Mouse (Mus musculus) liver, postnatal 0 days (tissue): ENCODE measurements around the gene Ahsg. TPM values are rescaled to one million over a fixed set of nuclear protein-coding genes. Genes with fewer than 3 reads are reported as not detected.

Experiments used
- ATAC-seq: fragments of 200-750 bp; cut with Nextera tagmentation; 2 replicates; pipeline ENCODE4 v1.8.0; 2017; ENCODE audit warnings: mild to moderate bottlenecking, moderate library complexity
- DNase-seq: peaks from one replicate; pipeline ENCODE4 v3.0.0-alpha.2; 2016
- H3K27ac ChIP-seq: fragments of 300-500 bp; sonication (generic); 2 replicates; pipeline ENCODE4 v1.5.1; 2014; ENCODE audit warnings: antibody characterized with exemption, moderate library complexity, mild to moderate bottlenecking, low read depth
- H3K27me3 ChIP-seq: fragments of 300-500 bp; sonication (generic); 2 replicates; pipeline ENCODE4 v1.6.1; 2014; ENCODE audit warnings: low read length, control low read depth, mixed read lengths; ENCODE audit not compliant: insufficient read depth
- H3K36me3 ChIP-seq: fragments of 300-500 bp; sonication (generic); replicated peaks from 2 replicates; pipeline ENCODE4 v1.6.1; 2014; ENCODE audit warnings: mild to moderate bottlenecking, control low read depth, low read length, moderate library complexity, mixed read lengths; ENCODE audit not compliant: insufficient read depth
- H3K4me1 ChIP-seq: fragments of 300-500 bp; sonication (generic); 2 replicates; pipeline ENCODE4 v1.6.1; 2014; ENCODE audit warnings: antibody characterized with exemption, mild to moderate bottlenecking, control low read depth; ENCODE audit not compliant: insufficient read depth
- H3K4me2 ChIP-seq: fragments of 300-500 bp; sonication (generic); 2 replicates; pipeline ENCODE4 v1.6.1; 2014; ENCODE audit warnings: low read depth, mild to moderate bottlenecking, low read length, moderate library complexity, mixed read lengths
- H3K4me3 ChIP-seq: fragments of 300-500 bp; sonication (generic); 2 replicates; pipeline ENCODE4 v1.5.1; 2014; ENCODE audit warnings: low read depth, low read length
- H3K9ac ChIP-seq: fragments of 300-500 bp; sonication (generic); replicated peaks from 2 replicates; pipeline ENCODE4 v1.6.1; 2014; ENCODE audit warnings: mild to moderate bottlenecking, moderate library complexity
- H3K9me3 ChIP-seq: fragments of 300-500 bp; sonication (generic); 2 replicates; pipeline ENCODE4 v1.6.1; 2016; ENCODE audit warnings: mild to moderate bottlenecking, control low read depth, low read length, mixed read lengths
- CTCF ChIP-seq: sonication (generic); IDR thresholded peaks from 2 replicates; pipeline ENCODE4 v1.5.1; 2016; ENCODE audit warnings: antibody characterized with exemption, low read depth
- EP300 ChIP-seq: IDR thresholded peaks from 2 replicates; pipeline ENCODE4 v1.6.1; 2016; ENCODE audit warnings: antibody characterized with exemption, low read depth, mild to moderate bottlenecking
- WGBS: fragments of 180-500 bp; shearing (Covaris S2); extraction: QIAGEN DNeasy Blood & Tissue Kit; methylation state at CpG from one replicate; pipeline ENCODE4 v1.1.7; 2014; ENCODE audit not compliant: insufficient replicate concordance; 5-methylcytosine and 5-hydroxymethylcytosine counted together
- polyA plus RNA-seq: library from polyadenylated mRNA; unstranded; fragments of >200 nt; fragmentation: Nextera tagmentation; extraction: Ambion mirVana; gene quantifications from 2 replicates; pipeline ENCODE4 v1.2.1, GENCODE M21; 2015

Ahsg gene
- polyA plus RNA-seq, 1 experiment from 2014 or later, result 27,060 TPM

DNA sequence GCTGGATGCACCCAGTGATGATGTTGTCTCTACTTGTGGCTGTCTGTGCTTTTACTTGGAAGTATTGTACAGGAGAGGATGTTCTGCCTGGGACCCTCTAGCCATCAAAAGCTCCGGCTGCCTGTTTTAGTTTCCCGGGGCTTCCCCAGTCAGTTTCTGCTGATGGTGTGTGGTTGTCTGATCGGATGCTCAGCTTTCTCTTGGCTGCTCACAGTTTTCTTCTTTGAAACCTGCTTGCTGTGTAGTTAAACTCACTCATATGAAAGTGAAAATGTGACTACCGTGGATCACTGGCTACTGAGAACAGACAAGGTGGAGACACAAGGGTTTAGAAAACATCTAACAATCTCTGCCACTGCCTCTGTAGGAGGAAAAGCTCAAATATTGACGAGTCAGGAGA lies 7.6 kb upstream of the Ahsg start:
- no peaks in the 10 kb centered on the region for H3K27me3 ChIP-seq
- H3K27ac ChIP-seq, result peak overlapping the region; percentile 98
- no peak for TF ChIP-seq EP300
- no peak for TF ChIP-seq CTCF
- H3K9ac ChIP-seq, result no peak overlapping the region
- no peak for ATAC-seq
- H3K4me3 ChIP-seq, result no peak overlapping the region
- DNase-seq, result no peak
- no peak overlapping the region for H3K4me2 ChIP-seq
- H3K9me3 ChIP-seq, result no peaks in the 10 kb centered on the region
- H3K36me3 ChIP-seq, result no peaks in the 10 kb centered on the region
- peaks cover 36% of the 10 kb centered on the region for H3K4me1 ChIP-seq
- WGBS, result 63% methylated on average over 5 of the region's 5 CpGs

DNA sequence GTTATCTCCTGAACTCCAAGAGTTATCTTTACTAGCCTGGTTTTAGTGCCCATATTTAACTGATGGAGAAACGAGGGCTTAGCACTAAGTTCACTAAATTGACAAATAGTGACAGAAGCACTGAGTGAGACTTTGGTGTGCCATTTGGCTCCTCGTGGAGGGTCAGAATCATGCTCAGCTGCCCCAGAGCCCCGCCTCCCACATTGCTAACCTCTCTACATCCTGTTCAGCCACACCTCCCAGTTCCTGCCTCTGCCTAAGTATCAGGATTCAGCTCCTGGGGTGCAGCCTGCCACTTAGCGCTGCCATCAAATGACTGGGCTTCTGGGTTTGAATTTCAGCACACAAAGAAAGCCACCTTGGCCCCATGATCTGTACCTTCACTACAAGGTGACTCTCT lies 5.7 kb upstream of the Ahsg start:
- Histone ChIP-seq H3K4me3 (no peak overlapping the region), H3K9ac (0 out of 2 replicates have a peak overlapping the region, but pooled peaks have one; percentile 11), H3K27ac (peak overlapping the region; percentile 98), H3K4me2 (peak overlapping the region; percentile 22; the same call in 1 of the 2 replicates), H3K27me3 (no peaks in the 10 kb centered on the region), H3K4me1 (peaks cover 37% of the 10 kb centered on the region), H3K36me3 (no peaks in the 10 kb centered on the region), H3K9me3 (no peaks in the 10 kb centered on the region)
- ATAC-seq (peak; percentile 18; the same call in 1 of the 2 replicates), DNase-seq (peak; percentile 53)
- 20% methylated on average over 4 of the region's 4 CpGs for WGBS
- TF ChIP-seq EP300 (no peak), CTCF (no peak)

DNA sequence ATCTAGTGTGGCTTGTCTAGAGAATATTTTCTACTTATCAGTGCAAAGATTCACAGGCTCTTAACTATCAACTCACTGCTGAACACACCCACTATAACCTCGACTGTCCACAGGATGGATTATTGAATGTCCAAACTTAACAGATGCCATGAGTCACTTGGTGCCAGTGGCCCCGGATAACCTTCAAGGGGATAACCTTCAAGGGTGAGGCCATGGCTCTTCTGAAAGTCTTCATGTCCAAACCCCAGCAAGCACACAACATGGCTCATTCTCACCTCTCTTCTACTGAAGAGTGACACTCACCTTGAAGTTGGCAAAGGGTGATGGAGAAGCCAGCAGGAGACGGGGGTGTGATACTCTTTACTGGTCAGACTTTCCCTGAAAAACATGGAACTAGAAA lies 4.4 kb upstream of the Ahsg start:
- no peak overlapping the region for H3K4me3 ChIP-seq
- ATAC-seq, result peak; percentile 52
- TF ChIP-seq EP300 (no peak), CTCF (no peak)
- H3K4me1 ChIP-seq, result peaks cover 38% of the 10 kb centered on the region
- no peaks in the 10 kb centered on the region for H3K36me3 ChIP-seq
- H3K27ac ChIP-seq, result peak overlapping the region; percentile 98
- DNase-seq, result peak; percentile 37
- WGBS, result 46% methylated on average over 3 of the region's 3 CpGs
- peak overlapping the region; percentile 38 for H3K4me2 ChIP-seq
- H3K9me3 ChIP-seq, result no peaks in the 10 kb centered on the region
- H3K27me3 ChIP-seq, result no peaks in the 10 kb centered on the region
- H3K9ac ChIP-seq, result peak overlapping the region; percentile 30; the same call in 1 of the 2 replicates

DNA sequence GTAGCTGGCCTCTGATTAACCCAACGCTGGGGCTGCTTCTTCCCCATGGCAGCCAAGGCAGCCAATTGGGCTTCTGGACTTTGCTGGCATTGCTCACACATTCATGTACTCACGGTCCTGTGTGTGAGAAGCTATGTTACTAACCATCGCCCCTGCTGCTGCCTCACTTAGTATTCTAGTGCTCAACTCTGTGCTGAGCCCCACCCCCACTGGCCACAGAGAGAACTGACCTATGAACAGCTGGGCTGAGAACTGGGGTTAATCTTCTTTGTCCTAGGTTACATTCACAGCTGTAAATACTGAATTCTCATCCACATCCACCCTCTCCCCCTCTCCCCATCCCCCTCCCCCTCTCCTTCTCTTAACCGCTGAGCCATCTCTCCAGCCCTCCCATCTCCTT lies 2.2 kb upstream of the Ahsg start:
- H3K4me3 ChIP-seq, result no peak overlapping the region
- DNase-seq (no peak), ATAC-seq (no peak)
- H3K9ac ChIP-seq, result no peak overlapping the region
- peak overlapping the region; percentile 98 for H3K27ac ChIP-seq
- TF ChIP-seq EP300, result no peak
- TF ChIP-seq CTCF, result no peak
- no peaks in the 10 kb centered on the region for H3K27me3 ChIP-seq
- peaks cover 25% of the 10 kb centered on the region for H3K4me1 ChIP-seq
- H3K36me3 ChIP-seq, result no peaks in the 10 kb centered on the region
- WGBS, result 63% methylated on average over 4 of the region's 4 CpGs
- H3K9me3 ChIP-seq, result no peaks in the 10 kb centered on the region
- no peak overlapping the region for H3K4me2 ChIP-seq

DNA sequence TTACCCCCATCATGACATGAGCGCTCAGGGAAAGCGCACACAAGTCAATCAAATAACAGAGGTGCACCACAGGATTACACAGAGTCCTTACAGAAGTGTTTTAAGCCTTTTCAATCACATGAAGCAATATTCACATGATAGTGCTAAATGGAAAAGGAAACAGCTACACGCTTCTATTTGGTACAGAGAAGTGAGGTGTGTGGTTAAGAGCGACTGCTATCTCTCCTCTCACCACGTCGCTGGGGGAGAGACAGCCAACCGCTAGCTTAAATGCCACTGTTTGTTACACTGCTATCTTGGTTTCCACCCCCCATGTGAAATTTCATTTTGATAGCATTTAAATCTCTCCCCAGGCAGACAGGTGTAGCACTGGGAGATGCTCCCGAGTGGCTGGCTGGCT lies 1.4 kb upstream of the Ahsg start:
- no peaks in the 10 kb centered on the region for H3K9me3 ChIP-seq
- H3K27me3 ChIP-seq, result no peaks in the 10 kb centered on the region
- ATAC-seq (no peak), DNase-seq (no peak)
- H3K4me2 ChIP-seq, result no peak overlapping the region
- TF ChIP-seq EP300 (no peak), CTCF (no peak)
- 61% methylated on average over 8 of the region's 8 CpGs for WGBS
- no peaks in the 10 kb centered on the region for H3K36me3 ChIP-seq
- peak overlapping the region; percentile 47; the same call in 1 of the 2 replicates for H3K9ac ChIP-seq
- no peak overlapping the region for H3K4me3 ChIP-seq
- H3K27ac ChIP-seq, result peak overlapping the region; percentile 98
- H3K4me1 ChIP-seq, result peaks cover 23% of the 10 kb centered on the region

DNA sequence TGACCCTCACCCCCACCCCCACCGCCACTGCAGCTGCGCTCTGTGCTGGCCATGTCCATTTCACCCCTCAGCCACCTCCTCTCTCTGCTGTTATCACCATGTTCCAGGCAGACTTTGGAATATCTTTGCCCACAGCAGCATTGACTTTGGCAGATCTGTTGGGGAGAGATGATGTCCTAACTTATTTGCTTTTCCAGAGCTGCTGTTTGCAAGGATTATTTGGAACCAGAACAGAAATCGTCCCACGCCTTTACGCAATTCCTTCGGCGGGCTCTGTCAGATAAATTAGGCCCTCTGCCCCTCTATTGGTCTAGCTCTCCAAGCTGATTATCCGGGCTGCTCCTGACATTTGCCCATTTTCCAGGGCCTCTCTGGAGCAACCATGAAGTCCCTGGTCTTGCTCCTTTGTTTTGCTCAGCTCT lies 667 bp downstream of the Ahsg start:
- peak overlapping the region; percentile 55 for H3K4me2 ChIP-seq
- H3K36me3 ChIP-seq, result no peaks in the 10 kb centered on the region; the same call in 1 of the 2 replicates
- peak; percentile 73 for DNase-seq
- H3K4me1 ChIP-seq, result peaks cover 15% of the 10 kb centered on the region
- WGBS, result 57% methylated on average over 8 of the region's 8 CpGs
- H3K27me3 ChIP-seq, result no peaks in the 10 kb centered on the region
- H3K9me3 ChIP-seq, result no peaks in the 10 kb centered on the region
- H3K9ac ChIP-seq, result peak overlapping the region; percentile 57
- no peak for TF ChIP-seq CTCF
- peak; percentile 89 for TF ChIP-seq EP300
- H3K4me3 ChIP-seq, result peak overlapping the region; percentile 34
- H3K27ac ChIP-seq, result peak overlapping the region; percentile 98
- peak; percentile 79 for ATAC-seq

DNA sequence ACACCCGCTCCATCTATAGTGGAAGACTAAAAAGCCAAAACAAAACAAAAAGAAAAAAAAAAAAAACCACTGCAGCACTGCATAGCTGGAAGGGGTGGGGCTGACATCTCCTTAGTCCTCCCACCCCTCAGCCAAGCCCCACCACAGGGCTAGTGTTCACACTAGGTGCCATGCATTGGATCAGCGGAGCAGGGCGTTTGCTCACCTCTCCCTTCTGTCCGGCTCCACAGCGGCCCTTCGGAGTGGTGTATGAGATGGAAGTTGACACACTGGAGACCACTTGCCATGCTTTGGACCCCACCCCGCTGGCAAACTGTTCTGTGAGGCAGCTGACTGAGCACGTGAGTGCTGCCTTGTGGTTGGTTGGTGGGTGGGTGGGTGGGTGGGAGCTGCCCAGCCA lies 3.0 kb downstream of the Ahsg start:
- Histone ChIP-seq H3K4me2 (no peak overlapping the region), H3K4me1 (peaks cover 15% of the 10 kb centered on the region), H3K9me3 (no peaks in the 10 kb centered on the region), H3K36me3 (no peaks in the 10 kb centered on the region; the same call in 1 of the 2 replicates), H3K9ac (no peak overlapping the region), H3K27me3 (no peaks in the 10 kb centered on the region), H3K27ac (peak overlapping the region; percentile 98), H3K4me3 (no peak overlapping the region)
- 54% methylated on average over 8 of the region's 8 CpGs for WGBS
- ATAC-seq, result peak; percentile 7; the same call in 1 of the 2 replicates
- no peak for TF ChIP-seq EP300
- no peak for TF ChIP-seq CTCF
- peak; percentile 73 for DNase-seq
